Mouse (Mus musculus) lung, postnatal 0 days (tissue): ENCODE measurements around the gene Sema6d. TPM values are rescaled to one million over a fixed set of nuclear protein-coding genes. Genes with fewer than 3 reads are reported as not detected.
"Not testable (repeated sequence)": the region's sequence is repeated elsewhere in the genome, so short reads cannot be mapped to it uniquely, and the experiment has no call there.

Source experiments
- ATAC-seq: fragments of 200-750 bp; cut with Nextera tagmentation; 2 replicates; pipeline ENCODE4 v1.8.0; 2017; ENCODE audit warnings: moderate library complexity
- DNase-seq: peaks from one replicate; pipeline ENCODE4 v3.0.0-alpha.2; 2016; ENCODE audit warnings: low spot score
- H3K27ac ChIP-seq: fragments of 300-500 bp; sonication (generic); 2 replicates; pipeline ENCODE4 v1.5.1; 2014; ENCODE audit warnings: antibody characterized with exemption, mild to moderate bottlenecking, low read length, mixed read lengths
- H3K27me3 ChIP-seq: fragments of 300-500 bp; sonication (generic); replicated peaks from 2 replicates; pipeline ENCODE4 v1.6.1; 2014; ENCODE audit warnings: low read length, mixed read lengths; ENCODE audit not compliant: insufficient read depth
- H3K36me3 ChIP-seq: fragments of 300-500 bp; sonication (generic); 2 replicates; pipeline ENCODE4 v1.6.1; 2014; ENCODE audit warnings: low read length, mixed read lengths; ENCODE audit not compliant: insufficient read depth
- H3K4me1 ChIP-seq: fragments of 300-500 bp; sonication (generic); 2 replicates; pipeline ENCODE4 v1.6.1; 2014; ENCODE audit warnings: antibody characterized with exemption, low read depth, low read length, mixed read lengths; ENCODE audit not compliant: insufficient read depth
- H3K4me2 ChIP-seq: fragments of 300-500 bp; sonication (generic); replicated peaks from 2 replicates; pipeline ENCODE4 v1.6.1; 2014; ENCODE audit warnings: low read depth, mild to moderate bottlenecking, low read length, moderate library complexity, mixed read lengths
- H3K4me3 ChIP-seq: fragments of 300-500 bp; sonication (generic); 2 replicates; pipeline ENCODE4 v1.5.1; 2014; ENCODE audit warnings: low read depth, low read length
- H3K9ac ChIP-seq: fragments of 300-500 bp; sonication (generic); replicated peaks from 2 replicates; pipeline ENCODE4 v1.6.1; 2014; ENCODE audit warnings: low read depth, mild to moderate bottlenecking
- H3K9me3 ChIP-seq: fragments of 300-500 bp; sonication (generic); 2 replicates; pipeline ENCODE4 v1.6.1; 2016; ENCODE audit warnings: low read length, mixed read lengths
- CTCF ChIP-seq: IDR thresholded peaks from 2 replicates; pipeline ENCODE4 v1.5.1; 2016; ENCODE audit warnings: antibody characterized with exemption, mild to moderate bottlenecking
- EP300 ChIP-seq: IDR thresholded peaks from 2 replicates; pipeline ENCODE4 v1.6.1; 2016; ENCODE audit warnings: antibody characterized with exemption, mild to moderate bottlenecking, control low read depth
- WGBS: fragments of 180-500 bp; shearing (Covaris S2); extraction: QIAGEN DNeasy Blood & Tissue Kit; methylation state at CpG from one replicate; pipeline ENCODE4 v1.1.7; 2014; 5-methylcytosine and 5-hydroxymethylcytosine counted together
- polyA plus RNA-seq: library from polyadenylated mRNA; unstranded; fragments of >200 nt; fragmentation: Nextera tagmentation; extraction: Ambion mirVana; gene quantifications from 2 replicates; pipeline ENCODE4 v1.2.1, GENCODE M21; 2015

Gene Sema6d
- polyA plus RNA-seq, 1 experiment from 2014 or later = 7.4 TPM

DNA sequence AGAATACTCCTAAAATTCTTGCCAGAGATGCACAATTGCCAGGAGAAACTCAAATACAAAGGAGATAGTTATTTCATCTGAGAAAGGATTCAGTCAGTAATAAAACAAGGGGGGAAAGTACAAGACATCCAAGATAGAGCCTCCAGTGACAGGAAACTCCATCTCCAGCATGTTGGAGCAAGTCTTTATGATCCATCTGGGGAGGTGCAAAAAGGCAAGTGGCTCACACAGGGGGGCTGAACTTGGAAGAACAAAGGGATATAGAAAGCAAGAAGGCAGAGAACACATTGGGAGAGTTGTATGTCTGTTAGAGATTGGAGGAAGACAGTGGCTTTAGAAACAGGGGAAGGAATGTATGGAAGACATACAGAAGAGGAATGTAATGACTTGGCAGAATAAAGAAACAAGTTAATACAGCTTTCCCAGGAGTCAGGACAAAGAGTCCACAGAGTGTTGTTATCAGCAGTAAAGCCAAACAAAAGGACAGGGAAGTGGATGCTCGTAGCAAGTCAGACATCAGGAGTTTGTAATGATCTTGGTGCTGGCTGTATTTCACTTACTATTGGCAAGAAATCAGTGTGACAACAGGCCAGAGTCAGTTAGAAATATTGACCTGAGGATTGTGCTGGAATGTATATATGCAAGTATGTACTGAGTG is 239.8 kb downstream of the Sema6d start:
- Histone ChIP-seq H3K4me1 (no peaks in the 10 kb centered on the region), H3K4me2 (no peak overlapping the region), H3K9me3 (no peaks in the 10 kb centered on the region), H3K27me3 (no peaks in the 10 kb centered on the region), H3K27ac (no peak overlapping the region), H3K9ac (no peak overlapping the region), H3K4me3 (no peak overlapping the region), H3K36me3 (no peaks in the 10 kb centered on the region)
- DNase-seq (no peak), ATAC-seq (no peak)
- WGBS = 22% methylated on average over 1 of the region's 1 CpGs
- no peak for TF ChIP-seq EP300
- TF ChIP-seq CTCF = no peak

DNA sequence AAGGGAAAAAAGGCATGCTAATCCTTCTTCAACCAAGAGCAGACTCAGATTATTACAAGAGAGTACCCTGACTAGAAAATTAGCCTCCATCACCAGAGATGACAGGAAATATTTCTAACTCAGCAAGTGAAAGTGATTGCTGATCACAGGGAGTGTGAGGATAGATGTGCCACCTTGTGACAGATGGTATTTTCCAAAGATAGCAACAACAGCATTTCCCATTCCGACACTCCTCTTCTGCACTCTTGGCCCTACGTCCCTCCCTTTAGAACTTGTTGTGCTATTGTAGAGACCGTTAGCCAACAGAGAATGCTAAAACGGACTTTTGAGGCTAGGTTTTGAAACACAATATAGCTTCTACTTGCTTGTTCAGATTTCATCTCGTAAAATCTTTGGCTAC is 243.1 kb downstream of the Sema6d start:
- H3K9me3 ChIP-seq = no peaks in the 10 kb centered on the region
- DNase-seq = no peak
- no peak overlapping the region for H3K4me3 ChIP-seq
- H3K4me1 ChIP-seq = no peaks in the 10 kb centered on the region
- no peak for ATAC-seq
- no peaks in the 10 kb centered on the region for H3K36me3 ChIP-seq
- no peak for TF ChIP-seq EP300
- no peak for TF ChIP-seq CTCF
- H3K27ac ChIP-seq = no peak overlapping the region
- H3K27me3 ChIP-seq = no peaks in the 10 kb centered on the region
- no peak overlapping the region for H3K9ac ChIP-seq
- no peak overlapping the region for H3K4me2 ChIP-seq
- 52% methylated on average over 5 of the region's 5 CpGs for WGBS

DNA sequence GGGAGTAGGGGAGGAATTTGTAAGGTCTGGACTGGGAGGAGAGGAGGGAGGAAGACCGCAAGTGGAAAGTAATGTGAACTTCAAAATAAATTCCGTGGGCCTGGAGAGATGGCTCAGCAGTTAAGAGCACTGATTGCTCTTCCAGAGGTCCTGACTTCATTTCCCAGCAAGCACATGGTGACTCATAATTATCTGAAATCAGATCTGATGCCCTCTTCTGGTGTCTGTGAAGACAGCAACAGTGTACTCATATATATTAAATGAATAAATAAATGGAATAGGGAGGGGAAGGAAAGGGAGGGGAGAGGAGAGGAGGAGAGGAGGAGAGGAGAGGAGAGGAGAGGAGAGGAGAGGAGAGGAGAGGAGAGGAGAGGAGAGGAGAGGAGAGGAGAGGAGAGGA is 244.9 kb downstream of the Sema6d start:
- not testable (repeated sequence) for ATAC-seq
- WGBS = 63% methylated on average over 2 of the region's 2 CpGs

DNA sequence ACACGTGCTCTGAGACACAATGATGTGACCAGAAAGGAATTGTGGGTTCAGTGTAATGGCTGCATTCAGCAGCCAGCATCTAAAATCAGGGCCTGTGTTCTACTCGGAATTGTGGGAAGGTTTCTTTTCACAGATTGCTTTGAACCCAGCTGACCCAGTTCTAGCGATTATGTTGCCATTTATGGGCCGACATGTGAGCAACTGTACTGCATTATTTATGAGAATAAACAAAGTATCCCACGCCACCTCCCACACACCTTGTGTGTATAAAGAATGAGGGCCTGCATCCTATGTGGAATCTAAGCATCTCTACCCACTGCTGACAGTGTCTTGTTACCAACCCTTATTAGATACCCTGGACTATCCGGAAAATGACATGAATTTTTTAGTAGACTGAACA is 248.5 kb downstream of the Sema6d start:
- WGBS = 77% methylated on average over 6 of the region's 6 CpGs
- DNase-seq (no peak), ATAC-seq (no peak)
- H3K27ac ChIP-seq = no peak overlapping the region
- H3K4me1 ChIP-seq = no peaks in the 10 kb centered on the region
- no peak overlapping the region for H3K4me3 ChIP-seq
- no peaks in the 10 kb centered on the region for H3K36me3 ChIP-seq
- H3K27me3 ChIP-seq = no peaks in the 10 kb centered on the region
- H3K9ac ChIP-seq = no peak overlapping the region
- no peak overlapping the region for H3K4me2 ChIP-seq
- H3K9me3 ChIP-seq = no peaks in the 10 kb centered on the region
- TF ChIP-seq EP300 (no peak), CTCF (no peak)

More for the DNA sequence above, 244.9 kb downstream of the Sema6d start:
- H3K4me2 ChIP-seq, H3K27me3 ChIP-seq, H3K4me1 ChIP-seq, H3K27ac ChIP-seq, H3K9ac ChIP-seq, H3K4me3 ChIP-seq, H3K9me3 ChIP-seq, H3K36me3 ChIP-seq: not testable (repeated sequence)
- TF ChIP-seq CTCF = peak; percentile 29
- DNase-seq = peak; percentile 18

DNA sequence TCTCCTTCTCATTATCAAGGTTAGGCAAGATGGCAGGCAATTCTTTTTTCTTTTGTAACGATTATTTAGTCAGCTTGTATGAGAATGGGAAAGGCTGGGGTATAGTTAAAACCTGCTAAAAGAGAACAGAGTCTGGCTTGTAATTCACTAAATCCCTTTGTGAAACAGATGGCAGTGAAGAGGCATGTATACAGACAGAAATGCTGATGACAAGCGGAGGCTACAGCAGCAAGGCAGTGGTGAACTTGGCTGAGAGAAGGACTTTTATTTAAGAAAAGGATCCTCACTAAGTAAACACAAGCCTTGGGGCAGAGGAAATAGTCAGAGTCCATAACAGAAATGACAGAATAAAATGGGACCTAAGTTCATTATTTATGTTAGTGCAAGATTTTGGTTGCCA is 264.4 kb downstream of the Sema6d start:
- no peak overlapping the region for H3K9ac ChIP-seq
- no peaks in the 10 kb centered on the region for H3K4me1 ChIP-seq
- no peaks in the 10 kb centered on the region for H3K9me3 ChIP-seq
- no peak for ATAC-seq
- DNase-seq = no peak
- H3K4me3 ChIP-seq = no peak overlapping the region
- TF ChIP-seq EP300 (no peak), CTCF (no peak)
- no peak overlapping the region for H3K4me2 ChIP-seq
- H3K36me3 ChIP-seq = no peaks in the 10 kb centered on the region
- H3K27me3 ChIP-seq = no peaks in the 10 kb centered on the region
- 71% methylated on average over 2 of the region's 2 CpGs for WGBS
- H3K27ac ChIP-seq = no peak overlapping the region

DNA sequence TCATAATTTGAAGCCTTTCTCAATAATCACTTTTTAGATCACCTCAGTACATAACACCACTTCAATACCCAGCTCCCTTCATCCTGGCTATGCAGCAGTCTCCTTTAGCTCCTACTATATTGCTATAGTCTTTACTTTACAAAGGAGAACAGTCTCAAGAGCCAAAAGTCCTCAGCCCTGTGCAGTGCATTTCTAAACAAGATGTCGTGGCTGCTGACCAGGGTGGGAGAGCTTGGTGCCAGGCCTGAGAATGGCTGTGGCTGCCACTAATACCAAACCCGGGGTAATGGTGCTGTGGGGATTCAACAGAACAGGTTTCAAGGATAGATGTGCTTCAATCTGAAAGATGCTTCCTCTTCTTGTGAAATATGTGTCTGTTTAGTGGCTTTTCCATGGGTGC is 264.9 kb downstream of the Sema6d start:
- Histone ChIP-seq H3K4me3 (no peak overlapping the region), H3K27me3 (no peaks in the 10 kb centered on the region), H3K4me1 (no peaks in the 10 kb centered on the region), H3K9ac (no peak overlapping the region), H3K4me2 (no peak overlapping the region), H3K27ac (no peak overlapping the region), H3K36me3 (no peaks in the 10 kb centered on the region), H3K9me3 (no peaks in the 10 kb centered on the region)
- ATAC-seq (no peak), DNase-seq (no peak)
- WGBS = 68% methylated on average over 2 of the region's 2 CpGs
- TF ChIP-seq EP300 (no peak), CTCF (no peak)

- WGBS = 61% methylated on average over 1 of the region's 1 CpGs
- no peak for ATAC-seq
- Histone ChIP-seq H3K9ac (no peak overlapping the region), H3K27ac (no peak overlapping the region), H3K36me3 (no peaks in the 10 kb centered on the region), H3K4me2 (no peak overlapping the region), H3K27me3 (no peaks in the 10 kb centered on the region), H3K4me1 (no peaks in the 10 kb centered on the region), H3K9me3 (no peaks in the 10 kb centered on the region), H3K4me3 (no peak overlapping the region)
- no peak for DNase-seq
- TF ChIP-seq EP300 (no peak), CTCF (no peak)
Observed at GRCm38 (mm10) chr2:124369291-124369690, 279.5 kb downstream of the Sema6d start.
